Mouse (Mus musculus) bone marrow macrophage, adult 2 months (primary cell): ENCODE measurements around the gene Wdr54.

Experiments used
- CTCF ChIP-seq: IDR thresholded peaks from 2 replicates; pipeline ENCODE4 v1.5.1; 2012; ENCODE audit warnings: low read depth, mild to moderate bottlenecking, low read length, moderate library complexity
- POLR2A ChIP-seq: IDR thresholded peaks from 2 replicates; pipeline ENCODE4 v1.6.1; 2012; ENCODE audit warnings: mild to moderate bottlenecking, low read depth, low read length, borderline replicate concordance

DNA sequence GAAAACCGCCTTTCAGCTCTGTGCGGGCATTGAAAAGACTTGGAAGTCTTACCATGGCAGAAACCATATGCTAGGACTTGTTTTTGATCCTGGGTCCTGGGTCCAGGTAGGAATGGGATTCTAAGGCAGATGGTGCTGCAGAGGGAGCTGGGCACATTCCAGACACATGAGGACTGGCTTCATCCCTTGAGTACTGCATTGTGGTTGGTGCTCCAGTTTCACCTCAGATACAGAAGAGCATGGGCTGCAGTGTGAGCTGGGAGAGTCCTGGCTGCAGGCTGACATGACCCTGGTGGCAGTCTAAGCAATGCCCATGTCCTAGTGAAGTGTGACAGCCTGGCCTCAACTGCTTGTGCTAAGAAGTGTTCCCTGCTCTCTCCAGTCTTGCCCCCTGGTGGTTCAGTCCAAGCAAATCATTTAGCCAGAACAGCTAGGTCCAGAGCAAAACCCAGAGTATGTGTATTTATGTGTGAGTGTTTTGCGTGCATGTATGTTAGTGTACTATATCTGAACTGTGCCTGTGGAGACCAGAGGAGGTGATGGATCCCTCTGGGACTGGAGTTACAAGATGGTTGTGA, 28.8 kb upstream of the Wdr54 start:
- no peak for TF ChIP-seq POLR2A
- no peak for TF ChIP-seq CTCF
